Mouse (Mus musculus) small intestine, adult 2 months (tissue): ENCODE data around the gene Foxr1.

Experiments used
- CTCF ChIP-seq: fragments of 200-500 bp; IDR thresholded peaks from 2 replicates; pipeline ENCODE4 v1.5.1; 2012; ENCODE audit warnings: low read depth, mild to moderate bottlenecking, control low read depth, inconsistent platforms, low read length, moderate library complexity, mixed read lengths; ENCODE audit not compliant: insufficient replicate concordance, insufficient read length; ENCODE audit errors: extremely low read depth
- POLR2A ChIP-seq: fragments of 200-500 bp; IDR thresholded peaks from 2 replicates; pipeline ENCODE4 v1.6.1; 2012; ENCODE audit warnings: low read depth, mild to moderate bottlenecking, control low read depth, inconsistent platforms, low read length, moderate library complexity

- TF ChIP-seq CTCF (no peak), POLR2A (no peak)
These were observed 21.0 kb upstream of the Foxr1 start for GRCm38 (mm10) chr9:44461950-44462349.
